Comparison of ENCODE assay signal across 8 mouse cellular contexts in genomic region chr6:86487358-86488148, GRCm38 (mm10). TPM values are rescaled to one million over a fixed set of nuclear protein-coding genes. Genes with fewer than 3 reads are reported as not detected.
DNase-seq lines count a peak whose midpoint lies in the region; ATAC-seq lines count a peak whose summit lies in the region.

No protein-coding gene starts in this region.

- H3K36me3 ChIP-seq in intestine, embryonic 15.5 days = no peaks in the 10 kb centered on the region

- H3K9ac ChIP-seq in intestine, embryonic 15.5 days = peak overlapping the region; percentile 43

- H3K27me3 ChIP-seq in intestine, embryonic 15.5 days (replicated peaks) = no peaks in the 10 kb centered on the region

- H3K27ac ChIP-seq in intestine, embryonic 15.5 days = peak overlapping the region; percentile 99

- peak overlapping the region; percentile 53 for H3K4me2 ChIP-seq in intestine, embryonic 15.5 days (replicated peaks)

- peak overlapping the region; percentile 4; the same call in 1 of the 2 replicates for H3K4me3 ChIP-seq in intestine, embryonic 15.5 days (replicated peaks)

- WGBS in intestine, embryonic 15.5 days = 8% methylated on average over 24 of the region's 24 CpGs

- intact Hi-C loops in gastrocnemius, postnatal 36 days (cut with DNase I) = loop anchor here (5.0 kb wide), 1 partner anchor 35 kb away; no protein-coding TSS in a partner anchor
- intact Hi-C loops in left cerebral cortex, postnatal 14 days (cut with DNase I) = loop anchor here (5.0 kb wide), 1 partner anchor 35 kb away; no protein-coding TSS in a partner anchor

- peak; percentile 97 for ATAC-seq in intestine, embryonic 15.5 days
- ATAC-seq in megakaryocyte-erythroid progenitor cell, adult 5-6 weeks (replicated peaks; ENCODE audit: low FRiP score, low TSS enrichment, poor library complexity, severe bottlenecking) = peak; percentile 86

- no peaks in the 10 kb centered on the region for H3K9me3 ChIP-seq in intestine, embryonic 15.5 days

- peaks cover 10% of the 10 kb centered on the region for H3K4me1 ChIP-seq in intestine, embryonic 15.5 days (replicated peaks)

- peak; percentile 91 for DNase-seq in adrenal gland, adult 2 months
- peak; percentile 83 for DNase-seq in embryo, embryonic 9.5 days (ENCODE audit: extremely low spot score)
- peak; percentile 71 to 80 for DNase-seq in gastrocnemius, postnatal 36 days
- DNase-seq in left cerebral cortex, postnatal 14 days (ENCODE audit: low spot score in 2 of 2) = peak; percentile 76 to 78
- DNase-seq in right cerebral cortex, postnatal 25 days = peak; percentile 70
- DNase-seq in urinary bladder, postnatal 36 days (ENCODE audit: low spot score in 2 of 2) = peak; percentile 72 to 86

RNA-seq across cellular contexts. Expression of gene Pcbp1, which starts 38.6 kb away (rescaled TPM):
- total RNA-seq in adrenal gland, adult 2 months (2021) = 100 to 1,000 TPM; 320 to 331 TPM
- polyA plus RNA-seq in adrenal gland, adult 2 months (2012; rRNA removed) = 379 and 483 TPM in 2 replicates
- total RNA-seq in gastrocnemius, postnatal 36 days (2021) = 100 to 1,000 TPM; 102 to 112 TPM
- 508 and 561 TPM in 2 replicates for polyA plus RNA-seq in intestine, embryonic 15.5 days (2015; fragmentation: Nextera tagmentation; extraction: Ambion mirVana)
- total RNA-seq in left cerebral cortex, postnatal 14 days (2021) = 100 to 1,000 TPM; 182 to 190 TPM
- 289 and 315 TPM in 2 replicates for total RNA-seq in megakaryocyte-erythroid progenitor cell, adult 5-6 weeks (2014; fragmentation: Nextera tagmentation)
- total RNA-seq in megakaryocyte-erythroid progenitor cell, adult 5-6 weeks (2017) = 118 and 123 TPM in 2 replicates

RNA-seq across cellular contexts. Expression of gene C87436, which starts 49.4 kb away (rescaled TPM):
- 10 to 100 TPM; 18.4 to 22.3 TPM for total RNA-seq in adrenal gland, adult 2 months (2021)
- polyA plus RNA-seq in adrenal gland, adult 2 months (2012; rRNA removed) = 7.3 and 8.7 TPM in 2 replicates
- 1 to 10 TPM; 6.1 to 7.8 TPM for total RNA-seq in gastrocnemius, postnatal 36 days (2021)
- polyA plus RNA-seq in intestine, embryonic 15.5 days (2015; fragmentation: Nextera tagmentation; extraction: Ambion mirVana) = 20.4 and 22.4 TPM in 2 replicates
- 10 to 100 TPM; 13.7 to 14.3 TPM for total RNA-seq in left cerebral cortex, postnatal 14 days (2021)
- 29.8 and 33.8 TPM in 2 replicates for total RNA-seq in megakaryocyte-erythroid progenitor cell, adult 5-6 weeks (2014; fragmentation: Nextera tagmentation)
- 12.4 and 21.9 TPM in 2 replicates for total RNA-seq in megakaryocyte-erythroid progenitor cell, adult 5-6 weeks (2017)

Comparison
In these comparisons a context has a peak if more than half of its experiments do, and no peak if none do; other contexts are left out.
1. Peak in every context shown above with its lines: DNase-seq, ATAC-seq, H3K4me3 ChIP-seq and H3K27ac ChIP-seq.